In genomic region chr4:139858635-139859176, GRCm38 (mm10) we compare ENCODE assay signal across 9 mouse cellular contexts. TPM values are rescaled to one million over a fixed set of nuclear protein-coding genes. Genes with fewer than 3 reads are reported as not detected.
DNase-seq lines count a peak whose midpoint lies in the region; ATAC-seq lines count a peak whose summit lies in the region.
"Had no signal": no experiment of that assay in that cellular context is flagged by ENCODE, and none has a peak within 500 bp of the region (broad histone marks: within the 10 kb centered on the region; RNA-seq: fewer than 3 reads in every experiment).

No protein-coding gene starts in this region.

- peaks cover 29% of the 10 kb centered on the region for H3K27me3 ChIP-seq in hindbrain, embryonic 15.5 days

- H3K9ac ChIP-seq in hindbrain, embryonic 15.5 days = no peak overlapping the region

- no peaks in the 10 kb centered on the region for H3K36me3 ChIP-seq in hindbrain, embryonic 15.5 days

- H3K9me3 ChIP-seq in hindbrain, embryonic 15.5 days = no peaks in the 10 kb centered on the region
- H3K9me3 ChIP-seq: megakaryocyte, embryonic 14.5 days had no signal

- 2% methylated on average over 13 of the region's 13 CpGs for WGBS in hindbrain, embryonic 15.5 days

- no peak overlapping the region for H3K27ac ChIP-seq in hindbrain, embryonic 15.5 days (replicated peaks)

- H3K4me3 ChIP-seq in hindbrain, embryonic 15.5 days = no peak overlapping the region
- H3K4me3 ChIP-seq: megakaryocyte, embryonic 14.5 days had no signal

- ATAC-seq in hindbrain, embryonic 15.5 days (ENCODE audit: low FRiP score, low read depth) = peak; percentile 86; the same call in 1 of the 2 replicates

- no peaks in the 10 kb centered on the region for H3K4me1 ChIP-seq in hindbrain, embryonic 15.5 days (replicated peaks)
- H3K4me1 ChIP-seq: megakaryocyte, embryonic 14.5 days had no signal

- H3K4me2 ChIP-seq in hindbrain, embryonic 15.5 days = no peak overlapping the region

- DNase-seq in adipocyte (ENCODE audit: low spot score) = peak; percentile 71
- DNase-seq in cerebellum, postnatal 25 days = peak; percentile 93 to 97
- peak; percentile 58 to 84 for DNase-seq in frontal cortex, postnatal 14 days (ENCODE audit: low spot score in 2 of 2)
- DNase-seq in left cerebral cortex, adult 11 months (ENCODE audit: low spot score) = peak; percentile 51
- peak; percentile 92 for DNase-seq in mesoderm, embryonic 11.5 days (ENCODE audit: low read depth, low spot score)
- peak; percentile 80 for DNase-seq in right cerebral cortex, postnatal 25 days
- DNase-seq in yolk sac, embryonic 10.5 days (ENCODE audit: low spot score) = peak; percentile 52

RNA-seq across cellular contexts. Expression of gene Pax7, which starts 25.4 kb away (rescaled TPM):
- 0.39 and 1.1 TPM in 2 replicates for polyA plus RNA-seq in hindbrain, embryonic 15.5 days (2015; fragmentation: Nextera tagmentation; extraction: Ambion mirVana)
